ENCODE assay signal across 8 mouse cellular contexts in genomic region chr8:121513429-121513828, GRCm38 (mm10). TPM values are rescaled to one million over a fixed set of nuclear protein-coding genes. Genes with fewer than 3 reads are reported as not detected.
A peak's percentile ranks its signal among the peaks of the same experiment; 100 is the strongest.
DNase-seq lines count a peak whose midpoint lies in the region; ATAC-seq lines count a peak whose summit lies in the region.

No protein-coding gene starts in this region.

- H3K27me3 ChIP-seq in intestine, embryonic 14.5 days (replicated peaks; ENCODE audit: control insufficient read depth, insufficient read depth, low read length), result peaks cover 17% of the 10 kb centered on the region
- peaks cover 63% of the 10 kb centered on the region for H3K27me3 ChIP-seq in midbrain, embryonic 12.5 days

- intact Hi-C loops in left cerebral cortex, postnatal 10 days (cut with DNase I), result loop anchor here (1.0 to 10.0 kb wide), 3 partner anchors 116 to 689 kb away; no protein-coding TSS in a partner anchor

- H3K9me3 ChIP-seq in intestine, embryonic 14.5 days (ENCODE audit: control insufficient read depth, low read length), result no peaks in the 10 kb centered on the region
- H3K9me3 ChIP-seq in midbrain, embryonic 12.5 days, result no peaks in the 10 kb centered on the region

- ATAC-seq in intestine, embryonic 14.5 days (replicated peaks; ENCODE audit: low FRiP score, low TSS enrichment, low read depth), result peak; percentile 73; the same call in 1 of the 2 replicates
- 0 out of 2 replicates have a peak, but pooled peaks have one; percentile 19 for ATAC-seq in midbrain, embryonic 12.5 days (ENCODE audit: low FRiP score, low read depth)
- no peak for ATAC-seq in activated CD4-positive, CD25-positive, alpha-beta regulatory T cell, adult 4 months

- no peaks in the 10 kb centered on the region for H3K4me1 ChIP-seq in intestine, embryonic 14.5 days (replicated peaks; ENCODE audit: control insufficient read depth, insufficient read depth, low read length)
- peaks cover 8% of the 10 kb centered on the region; the same call in 1 of the 2 replicates for H3K4me1 ChIP-seq in midbrain, embryonic 12.5 days

- 4% methylated on average over 12 of the region's 12 CpGs for WGBS in intestine, embryonic 14.5 days
- WGBS in midbrain, embryonic 12.5 days, result 10% methylated on average over 12 of the region's 12 CpGs

- H3K4me2 ChIP-seq in intestine, embryonic 14.5 days (ENCODE audit: low read length), result no peak overlapping the region
- H3K4me2 ChIP-seq in midbrain, embryonic 12.5 days (replicated peaks), result no peak overlapping the region

- DNase-seq in adrenal gland, adult 8-10 months, result peak; percentile 53
- peak; percentile 92 for DNase-seq in embryo, embryonic 10.5 days (ENCODE audit: low spot score)
- DNase-seq in gastrocnemius, postnatal 25 days, result peak; percentile 53
- peak; percentile 93 for DNase-seq in intestine, embryonic 14.5 days (ENCODE audit: low spot score)
- DNase-seq in left cerebral cortex, postnatal 10 days (ENCODE audit: extremely low spot score in 1 of 2, low spot score in 2 of 2), result peak; percentile 71 to 79
- peak; percentile 50 for DNase-seq in skeletal muscle tissue, adult 2 months (ENCODE audit: low read depth, low spot score)

- H3K36me3 ChIP-seq in intestine, embryonic 14.5 days (ENCODE audit: control insufficient read depth, insufficient read depth, low read length), result no peaks in the 10 kb centered on the region
- H3K36me3 ChIP-seq in midbrain, embryonic 12.5 days, result no peaks in the 10 kb centered on the region

- H3K9ac ChIP-seq in intestine, embryonic 14.5 days (ENCODE audit: low read length), result no peak overlapping the region
- no peak overlapping the region for H3K9ac ChIP-seq in midbrain, embryonic 12.5 days (replicated peaks)

- H3K27ac ChIP-seq in intestine, embryonic 14.5 days (ENCODE audit: low read depth), result no peak overlapping the region
- H3K27ac ChIP-seq in midbrain, embryonic 12.5 days (replicated peaks), result no peak overlapping the region

- no peak overlapping the region for H3K4me3 ChIP-seq in intestine, embryonic 14.5 days (ENCODE audit: low read depth, low read length)
- no peak overlapping the region for H3K4me3 ChIP-seq in midbrain, embryonic 12.5 days

RNA-seq across cellular contexts. Expression of gene 1700018B08Rik, which starts 30.7 kb away (rescaled TPM):
- total RNA-seq in adrenal gland, adult 8-10 months (2022), result not detected
- not detected for total RNA-seq in gastrocnemius, postnatal 25 days (2021)
- polyA plus RNA-seq in intestine, embryonic 14.5 days (2014; fragmentation: Nextera tagmentation; extraction: Ambion mirVana), result not detected in 2 replicates
- total RNA-seq in left cerebral cortex, postnatal 10 days (2021), result not detected
- polyA plus RNA-seq in midbrain, embryonic 12.5 days (2016; fragmentation: Nextera tagmentation; extraction: Ambion mirVana), result not detected in 2 replicates
- polyA plus RNA-seq in activated CD4-positive, CD25-positive, alpha-beta regulatory T cell, adult 4 months (2017; shearing (Covaris generic)), result not detected
